Mouse (Mus musculus): ENCODE measurements around the gene Fancm. TPM values are rescaled to one million over a fixed set of nuclear protein-coding genes. Genes with fewer than 3 reads are reported as not detected.

Fancm gene
- polyA plus RNA-seq (2012; rRNA removed; ENCODE audit: low replicate concordance): 1.9 TPM in 2 replicates

DNA sequence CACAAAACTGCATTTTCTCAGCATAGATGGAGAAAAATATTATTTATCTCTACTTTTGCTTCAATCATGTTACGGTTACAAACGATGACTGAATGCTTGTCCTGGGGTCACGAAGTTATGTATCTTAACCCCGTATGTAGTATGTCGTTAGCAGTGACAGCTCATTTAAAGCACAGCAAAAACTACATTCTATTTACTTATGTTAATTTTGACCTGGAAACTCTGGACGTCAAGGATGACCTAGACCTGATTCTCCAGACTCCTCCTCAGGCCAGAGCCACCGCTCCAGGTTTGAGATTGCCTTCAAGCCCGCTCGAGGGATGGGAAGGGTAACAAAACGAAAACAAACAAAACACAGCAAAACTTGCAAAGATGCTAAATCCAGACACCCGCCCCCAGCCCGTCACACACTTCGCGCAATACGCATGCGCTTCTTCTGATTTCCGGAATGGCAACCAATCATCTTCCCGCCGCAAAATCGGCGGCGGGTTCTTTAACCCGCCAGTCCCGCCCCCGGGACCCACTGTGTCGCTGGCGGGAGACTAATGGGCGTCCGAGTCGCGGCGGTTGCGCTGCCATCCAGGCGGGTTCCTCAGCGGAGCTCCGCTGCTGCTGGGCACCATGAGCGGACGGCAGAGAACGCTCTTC, at the start of gene Fancm:
Gene Fancm (plus strand): TSS at position 519 of the 648 bp plus-strand sequence.

GRCm38 (mm10) chr12:65036190-65036870, 39.1 kb upstream of the Fancm start, which contains the start of gene Prpf39:
Prpf39 (plus strand) TSS chr12:65036333.

DNA sequence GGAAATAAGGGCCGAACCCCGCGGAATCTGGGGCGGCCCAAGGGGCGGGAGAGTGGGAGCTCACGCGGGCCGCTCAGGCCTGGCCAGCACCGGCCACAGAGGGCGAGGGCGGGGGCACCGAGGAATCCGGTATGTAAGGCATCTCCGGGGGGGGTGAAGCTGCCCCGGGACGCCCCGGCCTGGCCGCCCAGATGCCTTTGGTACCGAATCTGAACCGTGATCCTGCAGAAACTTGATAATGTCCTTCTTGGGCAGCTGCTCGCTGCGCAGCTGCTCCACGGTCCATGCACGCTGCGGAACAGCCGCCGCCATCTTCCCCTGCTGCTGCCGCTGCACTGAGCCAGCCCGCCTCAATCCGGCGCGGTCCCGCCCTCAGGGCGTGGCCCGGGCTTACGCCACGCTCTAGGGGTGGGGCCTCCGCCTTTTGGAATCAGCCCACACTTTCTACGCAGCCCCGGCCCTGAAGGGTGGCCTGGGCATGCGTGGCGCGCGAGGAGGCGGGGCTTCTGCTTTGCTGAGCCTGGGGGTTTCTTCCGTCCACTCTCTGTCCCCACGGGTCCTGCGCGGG, 1.7 kb upstream of the Fancm start, which contains the start of gene Fkbp3:
Gene Fkbp3 (minus strand): TSS at position 397 of the 568 bp plus-strand sequence.

DNA sequence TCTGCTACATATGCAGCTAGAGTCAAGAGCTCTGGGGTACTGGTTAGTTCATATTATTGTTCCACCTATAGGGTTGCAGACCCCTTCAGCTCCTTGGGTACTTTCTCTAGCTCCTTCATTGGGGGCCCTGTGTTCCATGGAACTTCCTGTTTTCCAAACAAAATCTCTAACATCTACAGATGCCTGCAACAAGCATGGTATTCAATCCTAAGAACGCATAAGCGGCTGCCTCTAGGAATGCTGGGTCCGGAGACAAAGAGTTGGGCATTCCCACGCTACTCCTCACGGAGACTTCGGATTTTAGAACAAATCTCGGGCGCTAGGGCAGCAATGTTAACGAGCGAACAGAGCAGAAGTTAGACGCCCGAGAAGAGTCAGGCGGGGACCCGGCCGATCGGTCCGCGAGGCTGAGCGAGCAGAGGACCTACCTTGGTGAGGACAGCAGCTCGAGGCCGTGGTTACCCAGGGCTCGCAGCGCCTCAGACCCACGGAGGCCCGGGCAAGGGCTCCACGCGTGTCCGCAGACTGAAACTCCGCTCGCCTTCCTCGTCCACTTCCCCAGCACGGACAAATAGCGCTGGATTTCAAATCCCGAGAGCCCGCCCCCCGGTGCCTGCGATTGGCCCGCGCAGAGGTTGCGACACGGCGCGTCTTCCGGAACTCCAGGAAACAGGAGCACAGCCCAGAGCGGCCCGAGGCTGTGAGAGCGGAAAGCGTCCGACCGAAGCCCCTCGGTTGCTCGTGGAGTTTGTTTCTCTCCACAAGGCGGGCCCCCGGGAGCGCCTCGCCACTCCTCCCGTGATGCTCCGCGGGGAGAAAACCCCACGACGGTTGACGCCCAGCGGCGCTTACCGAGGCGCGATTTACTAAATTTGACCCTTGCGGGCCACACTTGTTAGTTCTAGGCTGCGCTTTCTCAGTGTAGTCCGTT, 96.9 kb downstream of the Fancm start, which contains the start of gene Mis18bp1:
Gene Mis18bp1 (minus strand): TSS at position 584 of the 931 bp plus-strand sequence.

Other genes starting within 250 kb of the Fancm start
- 0.42 and 1.4 TPM in 2 replicates for gene Gm527, start 157.7 kb upstream of the Fancm start, polyA plus RNA-seq (2012; rRNA removed; ENCODE audit: low replicate concordance)
- 1.7 and 4.2 TPM in 2 replicates for gene Klhl28, start 110.1 kb upstream of the Fancm start, polyA plus RNA-seq (2012; rRNA removed; ENCODE audit: low replicate concordance)
- gene Togaram1, start 109.8 kb upstream of the Fancm start, polyA plus RNA-seq (2012; rRNA removed; ENCODE audit: low replicate concordance): 4.9 and 5.5 TPM in 2 replicates
- gene Prpf39, start 39.3 kb upstream of the Fancm start, polyA plus RNA-seq (2012; rRNA removed; ENCODE audit: low replicate concordance): 7.1 and 14.8 TPM in 2 replicates
- 13.7 and 31.1 TPM in 2 replicates for gene Fkbp3, start 1.6 kb upstream of the Fancm start, polyA plus RNA-seq (2012; rRNA removed; ENCODE audit: low replicate concordance)
- 0.04 and 0.06 TPM in 2 replicates for gene Mis18bp1, start 97.0 kb downstream of the Fancm start, polyA plus RNA-seq (2012; rRNA removed; ENCODE audit: low replicate concordance)
- not detected in 2 replicates for gene Wdr20rt, start 149.9 kb downstream of the Fancm start, polyA plus RNA-seq (2012; rRNA removed; ENCODE audit: low replicate concordance)

Data from mammary gland, adult 2 months (tissue).